In the genomic region with DNA sequence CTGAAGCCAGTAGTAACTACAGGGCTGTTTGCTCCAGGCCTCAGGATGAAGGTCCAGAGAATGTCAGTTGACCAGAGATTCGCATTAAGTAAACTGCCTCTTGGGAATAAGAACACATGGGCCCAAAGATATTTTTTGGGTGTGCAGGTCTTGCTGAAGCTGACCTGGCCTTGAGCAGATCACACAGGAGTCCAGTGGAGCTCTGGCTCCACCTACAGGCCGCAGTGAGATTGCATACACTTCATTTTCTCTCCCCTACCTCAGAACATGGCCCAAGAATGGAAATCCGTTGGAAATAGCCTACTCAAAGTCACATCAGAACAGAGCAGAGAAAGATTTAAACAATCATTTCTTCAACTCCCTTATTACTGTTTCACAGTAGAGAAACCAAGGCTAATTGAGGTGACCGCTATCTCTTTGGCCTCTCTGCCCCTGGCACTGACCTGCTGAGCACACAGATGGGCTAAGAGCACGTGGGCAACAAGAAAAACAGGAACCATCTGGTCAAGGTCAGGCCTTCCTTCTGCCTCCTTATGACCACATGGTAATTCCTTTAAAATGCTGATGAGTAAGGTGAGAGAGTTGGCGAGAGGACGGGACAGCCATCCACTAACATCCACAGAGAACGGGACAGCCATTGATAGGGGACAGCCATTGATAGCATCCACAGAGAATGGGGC, we compare ENCODE assay signal across 8 mouse cellular contexts. TPM values are rescaled to one million over a fixed set of nuclear protein-coding genes. Genes with fewer than 3 reads are reported as not detected.
DNase-seq lines count a peak whose midpoint lies in the region; ATAC-seq and TF ChIP-seq lines count a peak whose summit lies in the region.

No protein-coding gene starts in this region.

- TF ChIP-seq EP300 in stomach, postnatal 0 days (optimal IDR thresholded peaks at IDR 0.05) = no peak

- no peaks in the 10 kb centered on the region for H3K79me3 ChIP-seq in C2C12 (ENCODE audit: low read depth)

- no peaks in the 10 kb centered on the region for H3K79me2 ChIP-seq in C2C12 (ENCODE audit: control insufficient read depth, insufficient read depth)

- DNase-seq in cerebellum, postnatal 36 days = peak; percentile 86 to 89
- peak; percentile 45 to 46 for DNase-seq in gastrocnemius, adult 8-10 months (ENCODE audit: low spot score in 2 of 2)
- DNase-seq in kidney, adult 8-10 months = peak; percentile 30 to 71
- peak; percentile 47 for DNase-seq in liver, embryonic 13.5 days
- peak; percentile 80 for DNase-seq in stomach, postnatal 0 days (ENCODE audit: low spot score)

- H3K36me3 ChIP-seq in C2C12 (ENCODE audit: control insufficient read depth, insufficient read depth) = peaks cover 16% of the 10 kb centered on the region
- peaks cover 20% of the 10 kb centered on the region for H3K36me3 ChIP-seq in liver, embryonic 13.5 days
- peaks cover 26% of the 10 kb centered on the region for H3K36me3 ChIP-seq in neural tube, embryonic 13.5 days
- peaks cover 4% of the 10 kb centered on the region; the same call in 1 of the 2 replicates for H3K36me3 ChIP-seq in stomach, postnatal 0 days (ENCODE audit: control insufficient read depth, insufficient read depth, low read length)

- no peak overlapping the region for H3ac ChIP-seq in C2C12 (ENCODE audit: control insufficient read depth, insufficient read length, low read depth)

- H3K27ac ChIP-seq in liver, embryonic 13.5 days = no peak overlapping the region
- no peak overlapping the region for H3K27ac ChIP-seq in neural tube, embryonic 13.5 days (replicated peaks)
- no peak overlapping the region for H3K27ac ChIP-seq in stomach, postnatal 0 days (replicated peaks)

- H3K9ac ChIP-seq in liver, embryonic 13.5 days = no peak overlapping the region
- H3K9ac ChIP-seq in neural tube, embryonic 13.5 days = no peak overlapping the region
- no peak overlapping the region for H3K9ac ChIP-seq in stomach, postnatal 0 days (ENCODE audit: low read length)

- peaks cover 13% of the 10 kb centered on the region for H3K4me1 ChIP-seq in liver, embryonic 13.5 days (replicated peaks)
- no peaks in the 10 kb centered on the region for H3K4me1 ChIP-seq in neural tube, embryonic 13.5 days (replicated peaks)
- no peaks in the 10 kb centered on the region for H3K4me1 ChIP-seq in stomach, postnatal 0 days (replicated peaks; ENCODE audit: control insufficient read depth, insufficient read depth)

- TF ChIP-seq CTCF in C2C12 (IDR thresholded peaks at IDR 0.05; ENCODE audit: control insufficient read depth, insufficient read depth, insufficient read length) = peak; percentile 71
- peak; percentile 96 for TF ChIP-seq CTCF in stomach, postnatal 0 days (IDR thresholded peaks at IDR 0.05; ENCODE audit: low read depth)

- 45% methylated on average over 8 of the region's 8 CpGs for WGBS in liver, embryonic 13.5 days (ENCODE audit: insufficient replicate concordance)
- WGBS in neural tube, embryonic 13.5 days = 44% methylated on average over 8 of the region's 8 CpGs
- WGBS in stomach, postnatal 0 days = 53% methylated on average over 8 of the region's 8 CpGs

- no peaks in the 10 kb centered on the region for H3K9me3 ChIP-seq in liver, embryonic 13.5 days (replicated peaks)
- H3K9me3 ChIP-seq in neural tube, embryonic 13.5 days = no peaks in the 10 kb centered on the region
- no peaks in the 10 kb centered on the region for H3K9me3 ChIP-seq in stomach, postnatal 0 days (ENCODE audit: control insufficient read depth, low read length)

- peak; percentile 54 for ATAC-seq in activated CD4-positive, CD25-positive, alpha-beta regulatory T cell, adult 4 months
- peak; percentile 67 for ATAC-seq in liver, embryonic 13.5 days (ENCODE audit: low read depth)
- ATAC-seq in neural tube, embryonic 13.5 days (ENCODE audit: low read depth) = peak; percentile 53; the same call in 1 of the 2 replicates
- peak; percentile 66 for ATAC-seq in stomach, postnatal 0 days (ENCODE audit: low FRiP score, low TSS enrichment)

- H3K4me3 ChIP-seq in C2C12 (ENCODE audit: insufficient read depth, poor library complexity, severe bottlenecking) = no peak overlapping the region
- H3K4me3 ChIP-seq in liver, embryonic 13.5 days (replicated peaks) = no peak overlapping the region
- H3K4me3 ChIP-seq in neural tube, embryonic 13.5 days = no peak overlapping the region
- no peak overlapping the region for H3K4me3 ChIP-seq in stomach, postnatal 0 days (ENCODE audit: low read depth, low read length)

- no peak overlapping the region for H3K4me2 ChIP-seq in liver, embryonic 13.5 days
- H3K4me2 ChIP-seq in neural tube, embryonic 13.5 days = no peak overlapping the region
- no peak overlapping the region for H3K4me2 ChIP-seq in stomach, postnatal 0 days (replicated peaks; ENCODE audit: low read depth)

- no peaks in the 10 kb centered on the region for H3K27me3 ChIP-seq in C2C12 (ENCODE audit: control insufficient read depth, insufficient read depth, insufficient read length)
- H3K27me3 ChIP-seq in liver, embryonic 13.5 days = no peaks in the 10 kb centered on the region
- no peaks in the 10 kb centered on the region for H3K27me3 ChIP-seq in neural tube, embryonic 13.5 days
- no peaks in the 10 kb centered on the region for H3K27me3 ChIP-seq in stomach, postnatal 0 days (ENCODE audit: control insufficient read depth, insufficient read depth, low read length)

TF ChIP-seq in C2C12, 6 proteins besides CTCF, POLR2A, EP300 and RAD21:
- TF ChIP-seq MYOG (IDR thresholded peaks at IDR 0.05; ENCODE audit: control insufficient read depth, extremely low read depth, insufficient read length) (no peak), USF1 (IDR thresholded peaks at IDR 0.05; ENCODE audit: low read depth) (no peak), MAX (IDR thresholded peaks at IDR 0.05) (no peak), CEBPB (IDR thresholded peaks at IDR 0.05; ENCODE audit: low read depth) (no peak), MYOD1 (IDR thresholded peaks at IDR 0.05; ENCODE audit: control insufficient read depth, insufficient read length, low read depth) (no peak), FOSL1 (IDR thresholded peaks at IDR 0.05; ENCODE audit: insufficient read depth, low read length, poor library complexity, severe bottlenecking) (no peak)

RNA-seq across cellular contexts. Expression of a gene that starts 8.1 kb away (rescaled TPM):
- polyA plus RNA-seq in C2C12 (2012; fragmentation: generic; extraction: Trizol) = 17.9 TPM
- 10 to 100 TPM in 1 of 2 experiments, 1 to 10 TPM in 1; 7.0 to 19.7 TPM for polyA plus RNA-seq in activated CD4-positive, CD25-positive, alpha-beta regulatory T cell, adult 4 months (2017; shearing (Covaris generic))
- 10 to 100 TPM; 17.7 to 24.5 (median 19.4) TPM for total RNA-seq in gastrocnemius, adult 8-10 months (2022)
- polyA plus RNA-seq in liver, embryonic 13.5 days (2015; fragmentation: Nextera tagmentation; extraction: Ambion mirVana) = 23.4 and 24.1 TPM in 2 replicates
- 21.8 and 22.4 TPM in 2 replicates for polyA plus RNA-seq in neural tube, embryonic 13.5 days (2015; fragmentation: Nextera tagmentation; extraction: Ambion mirVana)
- 17.7 and 19.3 TPM in 2 replicates for polyA plus RNA-seq in stomach, postnatal 0 days (2015; fragmentation: Nextera tagmentation; extraction: Ambion mirVana)

RNA-seq across cellular contexts. Expression of a gene that starts 8.5 kb away (rescaled TPM):
- polyA plus RNA-seq in C2C12 (2012; fragmentation: generic; extraction: Trizol) = 119 TPM
- 10 to 100 TPM; 72.4 to 81.8 TPM for polyA plus RNA-seq in activated CD4-positive, CD25-positive, alpha-beta regulatory T cell, adult 4 months (2017; shearing (Covaris generic))
- 100 to 1,000 TPM; 122 to 147 (median 130) TPM for total RNA-seq in gastrocnemius, adult 8-10 months (2022)
- 106 and 110 TPM in 2 replicates for polyA plus RNA-seq in liver, embryonic 13.5 days (2015; fragmentation: Nextera tagmentation; extraction: Ambion mirVana)
- polyA plus RNA-seq in neural tube, embryonic 13.5 days (2015; fragmentation: Nextera tagmentation; extraction: Ambion mirVana) = 78.9 and 88.2 TPM in 2 replicates
- 91.4 and 93.3 TPM in 2 replicates for polyA plus RNA-seq in stomach, postnatal 0 days (2015; fragmentation: Nextera tagmentation; extraction: Ambion mirVana)

RNA-seq across cellular contexts. Expression of a gene that starts 48.2 kb away (rescaled TPM):
- polyA plus RNA-seq in C2C12 (2012; fragmentation: generic; extraction: Trizol) = 0.23 TPM
- polyA plus RNA-seq in activated CD4-positive, CD25-positive, alpha-beta regulatory T cell, adult 4 months (2017; shearing (Covaris generic)) = not detected
- 10 to 100 TPM in 1 of 4 experiments, 1 to 10 TPM in 3; 3.9 to 14.4 (median 7.8) TPM for total RNA-seq in gastrocnemius, adult 8-10 months (2022)
- polyA plus RNA-seq in liver, embryonic 13.5 days (2015; fragmentation: Nextera tagmentation; extraction: Ambion mirVana) = not detected in 2 replicates
- polyA plus RNA-seq in neural tube, embryonic 13.5 days (2015; fragmentation: Nextera tagmentation; extraction: Ambion mirVana) = 0.15 and 0.23 TPM in 2 replicates
- polyA plus RNA-seq in stomach, postnatal 0 days (2015; fragmentation: Nextera tagmentation; extraction: Ambion mirVana) = 0.56 and 0.71 TPM in 2 replicates
